Mouse (Mus musculus) CH12.LX (cell line): ENCODE measurements around the gene Col25a1. TPM values are rescaled to one million over a fixed set of nuclear protein-coding genes. Genes with fewer than 3 reads are reported as not detected.

ENCODE experiments used
- DNase-seq: peaks from one replicate; pipeline ENCODE4 v3.0.0-alpha.2; 2013; ENCODE audit errors: extremely low read depth
- H3K27ac ChIP-seq: 2 replicates; pipeline ENCODE4 v1.5.1; 2012; ENCODE audit warnings: low read depth, mild to moderate bottlenecking, control low read depth, moderate library complexity; ENCODE audit not compliant: insufficient read depth
- H3K27me3 ChIP-seq: replicated peaks from 2 replicates; pipeline ENCODE3; 2012; ENCODE audit warnings: inconsistent platforms
- H3K36me3 ChIP-seq, 2 experiments: replicated peaks in 1 of 2; 2 replicates each; pipeline versions ENCODE3 to v1.6.1; 2012; ENCODE audit warnings: inconsistent platforms in 1 of 2, low read length in 1 of 2, mild to moderate bottlenecking in 1 of 2, mixed read lengths in 1 of 2, moderate library complexity in 1 of 2; ENCODE audit not compliant: control insufficient read depth in 1 of 2, insufficient read depth in 1 of 2
- H3K4me1 ChIP-seq, 2 experiments: 2 replicates each; pipeline ENCODE4 v1.6.1; 2012; ENCODE audit warnings: inconsistent platforms in 1 of 2, moderate library complexity in 1 of 2; ENCODE audit not compliant: insufficient read depth in 2 of 2, control insufficient read depth in 1 of 2
- H3K4me2 ChIP-seq: 2 replicates; pipeline ENCODE4 v1.6.1; 2012; ENCODE audit warnings: low read depth, mild to moderate bottlenecking, control low read depth; ENCODE audit not compliant: poor library complexity, insufficient read depth, severe bottlenecking
- H3K4me3 ChIP-seq, 3 experiments: fragments of 150-350 bp in 1 of 3; sonication (generic) in 1 of 3; replicated peaks in 1 of 3; 2 replicates each; pipeline versions ENCODE3 to v1.5.1; 2011 to 2012; ENCODE audit warnings: low read depth in 2 of 3, low read length in 2 of 3, mild to moderate bottlenecking in 2 of 3, moderate library complexity in 2 of 3, control low read depth in 1 of 3, improper control_type of control experiment in 1 of 3, inconsistent platforms in 1 of 3, mixed read lengths in 1 of 3; ENCODE audit not compliant: poor library complexity in 1 of 3
- H3K79me2 ChIP-seq: replicated peaks from 2 replicates; pipeline ENCODE4 v1.6.1; 2012; ENCODE audit warnings: mild to moderate bottlenecking, moderate library complexity; ENCODE audit not compliant: control insufficient read depth, poor library complexity, insufficient read depth, severe bottlenecking; ENCODE audit errors: extremely low read depth
- H3K9ac ChIP-seq: 2 replicates; pipeline ENCODE4 v1.6.1; 2012; ENCODE audit warnings: low read depth, mild to moderate bottlenecking, control low read depth, moderate library complexity; ENCODE audit not compliant: insufficient read depth
- H3K9me3 ChIP-seq: replicated peaks from 2 replicates; pipeline ENCODE3; 2012; ENCODE audit warnings: low read length, inconsistent platforms, mixed read lengths
- BHLHE40 ChIP-seq: IDR thresholded peaks from 2 replicates; pipeline ENCODE4 v1.6.1; 2011; ENCODE audit warnings: mild to moderate bottlenecking, low read depth, low read length, improper control_type of control experiment
- CHD1 ChIP-seq: IDR thresholded peaks from 2 replicates; pipeline ENCODE4 v1.6.1; 2012; ENCODE audit warnings: low read depth, low read length, improper control_type of control experiment, inconsistent platforms
- GABPA ChIP-seq: IDR thresholded peaks from 2 replicates; pipeline ENCODE4 v1.6.1; 2012; ENCODE audit warnings: low read depth, low read length, improper control_type of control experiment, inconsistent platforms; ENCODE audit not compliant: insufficient replicate concordance
- HCFC1 ChIP-seq: IDR thresholded peaks from 2 replicates; pipeline ENCODE4 v1.6.1; 2012; ENCODE audit warnings: low read depth, mild to moderate bottlenecking, inconsistent platforms, low read length, improper control_type of control experiment
- JUN ChIP-seq: IDR thresholded peaks from 2 replicates; pipeline ENCODE4 v1.6.1; 2011; ENCODE audit warnings: low read depth, mild to moderate bottlenecking, low read length, improper control_type of control experiment, moderate library complexity; ENCODE audit not compliant: insufficient read depth
- JUND ChIP-seq: conservative IDR thresholded peaks from 2 replicates; pipeline ENCODE4 v1.6.1; 2011; ENCODE audit warnings: low read depth, low read length, improper control_type of control experiment
- MAX ChIP-seq: IDR thresholded peaks from 2 replicates; pipeline ENCODE4 v1.6.1; 2011; ENCODE audit warnings: low read length, improper control_type of control experiment
- MAZ ChIP-seq: IDR thresholded peaks from 2 replicates; pipeline ENCODE4 v1.6.1; 2012; ENCODE audit warnings: low read depth, mild to moderate bottlenecking, inconsistent platforms, low read length, improper control_type of control experiment, moderate library complexity
- MEF2A ChIP-seq: IDR thresholded peaks from 2 replicates; pipeline ENCODE4 v1.6.1; 2014; ENCODE audit warnings: low read depth, mild to moderate bottlenecking, inconsistent platforms, low read length, improper control_type of control experiment, borderline replicate concordance
- MYC ChIP-seq: IDR thresholded peaks from 2 replicates; pipeline ENCODE4 v1.6.1; 2011; ENCODE audit warnings: low read depth, mild to moderate bottlenecking, improper control_type of control experiment, low read length
- POLR2A ChIP-seq: IDR thresholded peaks from 2 replicates; pipeline ENCODE4 v1.6.1; 2011; ENCODE audit warnings: low read depth, mild to moderate bottlenecking, improper control_type of control experiment, low read length
- RAD21 ChIP-seq: IDR thresholded peaks from 2 replicates; pipeline ENCODE4 v1.6.1; 2011; ENCODE audit warnings: low read depth, mild to moderate bottlenecking, low read length, improper control_type of control experiment, moderate library complexity
- RCOR1 ChIP-seq: conservative IDR thresholded peaks from 2 replicates; pipeline ENCODE4 v1.6.1; 2012; ENCODE audit warnings: low read depth, mild to moderate bottlenecking, inconsistent platforms, low read length, improper control_type of control experiment
- SIN3A ChIP-seq: IDR thresholded peaks from 2 replicates; pipeline ENCODE4 v1.6.1; 2012; ENCODE audit warnings: low read length, improper control_type of control experiment, inconsistent platforms
- ZMIZ1 ChIP-seq: IDR thresholded peaks from 2 replicates; pipeline ENCODE4 v1.6.1; 2012; ENCODE audit warnings: low read depth, mild to moderate bottlenecking, inconsistent platforms, low read length, improper control_type of control experiment
- ZNF384 ChIP-seq: IDR thresholded peaks from 2 replicates; pipeline ENCODE4 v1.6.1; 2012; ENCODE audit warnings: low read depth, low read length, improper control_type of control experiment, inconsistent platforms
- dilution Hi-C: fragments of 300-500 bp; cut with MboI; formaldehyde crosslinking; loops from 2 replicates; pipeline ENCODE4 v1.14.3; 2020; ENCODE audit warnings: low sequenced_read_pairs; ENCODE audit not compliant: extremely low pct_unique_long_range_greater_than_20kb, extremely low pct_ligation_motif_present
- in situ Hi-C: fragments of 300-500 bp; cut with MboI; formaldehyde crosslinking; loops from 3 replicates; pipeline ENCODE4 v1.14.3; 2019; ENCODE audit warnings: low sequenced_read_pairs, low pct_ligation_motif_present, low pct_unique_long_range_greater_than_20kb, mixed read lengths
- polyA plus RNA-seq: library from polyadenylated mRNA; unstranded; fragments of >175 nt; gene quantifications from 2 replicates; pipeline ENCODE4 v1.2.1, GENCODE M21; 2012; ENCODE audit warnings: low read depth; ENCODE audit not compliant: insufficient read length
- total RNA-seq, 2 experiments: library from RNA; depleted of rRNA; stranded (reverse); fragments of 300-350 nt in 1 of 2; fragments of >200 nt in 1 of 2; gene quantifications; 2 replicates each; pipeline ENCODE4 v1.2.3; 2012 to 2014

Gene Col25a1
- total and polyA plus RNA-seq, 3 experiments, result not detected

DNA sequence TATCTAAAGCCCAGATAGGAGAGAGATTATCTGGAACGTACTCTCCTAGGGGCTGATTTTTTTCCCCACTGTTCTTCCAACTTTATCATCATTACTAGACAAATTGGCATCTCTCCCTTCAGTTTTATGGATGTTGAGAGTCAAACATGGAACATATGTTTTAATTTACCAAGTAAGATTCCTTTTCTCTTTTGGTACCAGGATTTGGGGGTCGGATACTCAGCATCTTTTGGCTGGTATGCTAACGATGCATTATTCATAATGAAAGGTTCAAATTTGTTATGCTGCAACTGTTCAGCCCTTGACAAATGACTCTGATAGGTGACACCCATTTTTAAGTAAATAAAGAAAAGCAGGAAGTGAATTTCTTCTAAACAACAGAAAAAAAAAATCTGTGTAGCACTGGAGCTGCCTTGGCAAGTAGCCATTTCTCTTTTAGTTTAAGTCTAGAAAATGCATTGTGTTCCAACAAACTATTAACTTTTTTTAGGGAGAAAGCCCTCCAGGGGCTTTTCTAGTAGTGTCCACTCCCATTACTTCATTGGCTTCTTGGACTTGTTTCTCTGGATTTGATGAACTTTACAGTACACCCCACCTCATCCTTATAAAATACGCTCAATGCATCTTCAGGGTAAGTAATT lies 223.2 kb downstream of the Col25a1 start:
- TF ChIP-seq MAZ (no peak), RCOR1 (no peak), RAD21 (no peak), JUND (no peak), BHLHE40 (no peak), CHD1 (no peak), MEF2A (no peak), POLR2A (no peak), JUN (no peak), MAX (no peak), HCFC1 (no peak), MYC (no peak), SIN3A (no peak), ZMIZ1 (no peak), ZNF384 (no peak)
- TF ChIP-seq, all 38 proteins: peak for 0
- dilution Hi-C loops (no loop called here), in situ Hi-C loops (no loop called here)
- Histone ChIP-seq H3K4me1 (peaks cover 2 to 3% of the 10 kb centered on the region in 2 experiments; a peak in 2 of 4 replicates), H3K79me2 (no peaks in the 10 kb centered on the region), H3K36me3 (no peaks in the 10 kb centered on the region), H3K4me3 (no peak overlapping the region), H3K27ac (no peak overlapping the region), H3K9ac (no peak overlapping the region), H3K4me2 (no peak overlapping the region), H3K9me3 (no peaks in the 10 kb centered on the region), H3K27me3 (no peaks in the 10 kb centered on the region)
- DNase-seq, result no peak

DNA sequence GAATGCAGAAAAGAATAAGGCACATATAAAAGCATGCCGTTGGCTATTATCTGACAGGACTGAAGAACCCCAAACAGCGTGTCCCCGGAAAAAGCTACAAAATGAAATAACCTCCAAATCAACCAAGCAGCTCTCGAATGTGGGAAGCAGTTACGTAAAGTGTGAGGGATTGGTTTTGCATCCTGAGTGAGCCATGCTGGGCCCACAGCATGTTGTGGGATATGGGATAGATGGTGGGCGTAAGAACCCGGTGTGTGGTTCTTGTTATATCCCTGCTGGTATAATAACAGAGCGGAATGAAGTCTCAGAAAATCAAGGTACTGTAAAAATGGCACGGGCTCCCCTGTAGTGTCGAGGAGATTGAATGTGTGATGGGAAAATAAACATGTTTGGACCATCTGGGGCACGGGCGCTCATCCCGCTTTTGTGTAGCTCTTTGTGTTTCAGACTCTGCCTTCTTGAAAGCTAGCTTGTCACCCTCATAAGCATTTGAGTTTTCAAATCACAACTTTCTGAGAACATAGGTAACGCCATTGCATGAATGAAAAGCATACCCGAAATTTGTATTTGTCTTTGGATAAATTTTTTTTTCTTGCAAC lies 225.4 kb downstream of the Col25a1 start:
- dilution Hi-C loops, result no loop called here
- no peak overlapping the region for H3K4me2 ChIP-seq
- no peaks in the 10 kb centered on the region for H3K36me3 ChIP-seq

More for the DNA sequence above, 225.4 kb downstream of the Col25a1 start:
- H3K4me1 ChIP-seq, result peaks cover 3 to 4% of the 10 kb centered on the region in 2 experiments; a peak in 2 of 4 replicates
- H3K9ac ChIP-seq, result no peak overlapping the region
- no peak for DNase-seq
- TF ChIP-seq GABPA, result no peak
- H3K79me2 ChIP-seq, result no peaks in the 10 kb centered on the region
- H3K9me3 ChIP-seq, result no peaks in the 10 kb centered on the region
- no peak overlapping the region for H3K4me3 ChIP-seq
- no peak overlapping the region for H3K27ac ChIP-seq
- no peaks in the 10 kb centered on the region for H3K27me3 ChIP-seq
- in situ Hi-C loops, result no loop called here
